8 mouse cellular contexts compared by ENCODE assay signal in the genomic region with DNA sequence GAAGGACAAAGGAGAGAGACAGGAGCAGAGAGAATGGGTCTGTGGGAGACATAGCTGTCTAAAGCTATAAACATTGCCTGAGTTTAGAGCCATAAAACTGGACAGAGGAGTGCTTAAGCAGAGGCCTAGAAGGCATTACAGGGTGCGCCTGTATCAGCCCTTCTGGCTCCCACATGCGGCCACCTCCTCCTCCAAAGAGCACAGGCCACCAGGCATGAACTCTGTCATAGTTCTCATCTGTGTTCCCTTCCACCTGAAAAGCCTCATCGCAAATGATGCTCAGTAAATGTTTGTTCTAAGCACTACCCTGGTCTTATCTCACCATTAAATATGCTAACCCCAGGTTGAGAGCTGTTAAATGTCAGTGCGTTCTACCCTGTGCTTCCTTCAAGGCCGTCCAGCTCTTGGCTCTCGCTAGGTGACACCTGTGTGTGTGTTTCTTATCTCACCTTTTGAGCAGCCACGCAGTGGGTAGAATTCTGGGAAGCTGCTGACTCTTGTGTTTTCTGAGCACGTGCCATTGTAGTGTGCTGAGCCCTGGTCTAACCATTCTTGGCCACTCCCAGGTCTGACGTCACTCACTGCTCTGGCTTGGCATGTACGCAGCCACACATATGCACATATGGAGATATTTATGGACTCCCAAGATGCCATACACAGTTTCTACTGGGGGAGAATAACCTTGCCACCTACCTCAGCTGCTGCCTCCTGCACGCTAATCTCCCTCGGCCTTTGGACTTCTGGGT. TPM values are rescaled to one million over a fixed set of nuclear protein-coding genes. Genes with fewer than 3 reads are reported as not detected.
DNase-seq lines count a peak whose midpoint lies in the region; TF ChIP-seq lines count a peak whose summit lies in the region.

No protein-coding gene starts in this region.

- peak in 1 of 2 experiments; percentile 55 for DNase-seq in cerebellum, adult 2 months
- DNase-seq in cerebellum, adult 8-10 months = no peak
- peak; percentile 62 for DNase-seq in urinary bladder, postnatal 14 days (ENCODE audit: low spot score)
- DNase-seq in urinary bladder, adult 2 months (ENCODE audit: low spot score) = no peak
- peak; percentile 51 for DNase-seq in lung, adult 2 months
- DNase-seq in left cerebral cortex, adult 18-20 months (ENCODE audit: low spot score in 2 of 2) = no peak
- DNase-seq in embryo, embryonic 10 days (ENCODE audit: low spot score) = no peak
- DNase-seq in embryo, embryonic 10.5 days (ENCODE audit: low spot score) = no peak

- TF ChIP-seq CTCF in cerebellum, adult 2 months (IDR thresholded peaks at IDR 0.05; ENCODE audit: borderline replicate concordance, insufficient read depth, low read depth, low read length) = no peak
- TF ChIP-seq CTCF in lung, adult 2 months (IDR thresholded peaks at IDR 0.05; ENCODE audit: insufficient read depth, low read length) = no peak

- TF ChIP-seq POLR2A in cerebellum, adult 2 months (IDR thresholded peaks at IDR 0.05; ENCODE audit: borderline replicate concordance, insufficient read depth, low read length) = no peak
- no peak for TF ChIP-seq POLR2A in lung, adult 2 months (IDR thresholded peaks at IDR 0.05; ENCODE audit: borderline replicate concordance, extremely low read depth, low read depth, low read length)

- peak overlapping the region; percentile 36; the same call in 1 of the 2 replicates for H3K27ac ChIP-seq in cerebellum, adult 2 months (ENCODE audit: insufficient read depth, low read length)

- WGBS in cerebellum, adult 2 months = 37% methylated on average over 12 of the region's 12 CpGs
- whole genome bisulfite sequencing in lung, adult 2 months = 60% methylated on average over 12 of the region's 12 CpGs

- H3K4me1 ChIP-seq in cerebellum, adult 2 months (ENCODE audit: control insufficient read depth, insufficient read depth, low read length) = peaks cover 52% of the 10 kb centered on the region
- H3K4me1 ChIP-seq in lung, adult 2 months (ENCODE audit: control insufficient read depth, insufficient read depth, low read length) = peaks cover 44% of the 10 kb centered on the region

- H3K27me3 ChIP-seq in cerebellum, adult 2 months (ENCODE audit: control insufficient read depth, insufficient read depth, low read length) = no peaks in the 10 kb centered on the region

- H3K4me3 ChIP-seq in cerebellum, adult 2 months (replicated peaks; ENCODE audit: insufficient read depth, low read depth, low read length) = no peak overlapping the region
- no peak overlapping the region for H3K4me3 ChIP-seq in lung, adult 2 months (replicated peaks; ENCODE audit: extremely low read depth, low read depth, low read length)

RNA-seq across cellular contexts. Expression of gene Mbnl2, which starts 37.4 kb away (rescaled TPM):
- polyA plus RNA-seq in cerebellum, adult 2 months (2012; rRNA removed) = 163 and 176 TPM in 2 replicates
- polyA plus RNA-seq in urinary bladder, adult 2 months (2012; rRNA removed) = 161 and 178 TPM in 2 replicates
- polyA plus RNA-seq in lung, adult 2 months (2012; rRNA removed) = 121 and 130 TPM in 2 replicates
- 100 to 1,000 TPM; 241 to 268 TPM for total RNA-seq in left cerebral cortex, adult 18-20 months (2021)

Comparison
In these comparisons a context has a peak if more than half of its experiments do, and no peak if none do; other contexts are left out.
1. DNase-seq: peak in urinary bladder, postnatal 14 days (single experiment) and lung, adult 2 months (single experiment); none in cerebellum, adult 8-10 months (single experiment), urinary bladder, adult 2 months (single experiment), left cerebral cortex, adult 18-20 months (0 of 2), embryo, embryonic 10 days (single experiment) and embryo, embryonic 10.5 days (single experiment).